Mouse (Mus musculus) hindbrain, embryonic 13.5 days (tissue): Measurements from ENCODE around the gene Gm32687. TPM values are rescaled to one million over a fixed set of nuclear protein-coding genes. Genes with fewer than 3 reads are reported as not detected.
"Not testable (repeated sequence)": the region's sequence is repeated elsewhere in the genome, so short reads cannot be mapped to it uniquely, and the experiment has no call there.

Experiments
- ATAC-seq: fragments of 200-750 bp; cut with Nextera tagmentation; 2 replicates; pipeline ENCODE4 v1.8.0; 2017; ENCODE audit warnings: moderate TSS enrichment; ENCODE audit not compliant: low FRiP score
- H3K27ac ChIP-seq: fragments of 300-500 bp; sonication (generic); 2 replicates; pipeline ENCODE4 v1.5.1; 2015; ENCODE audit warnings: inconsistent platforms, mild to moderate bottlenecking, moderate library complexity
- H3K27me3 ChIP-seq: fragments of 300-500 bp; sonication (generic); 2 replicates; pipeline ENCODE4 v1.6.1; 2015; ENCODE audit warnings: mild to moderate bottlenecking, inconsistent platforms
- H3K36me3 ChIP-seq: fragments of 300-500 bp; sonication (generic); 2 replicates; pipeline ENCODE4 v1.6.1; 2015; ENCODE audit warnings: mild to moderate bottlenecking, inconsistent platforms
- H3K4me1 ChIP-seq: fragments of 300-500 bp; sonication (generic); replicated peaks from 2 replicates; pipeline ENCODE4 v1.6.1; 2015; ENCODE audit warnings: inconsistent platforms
- H3K4me2 ChIP-seq: fragments of 300-500 bp; sonication (generic); 2 replicates; pipeline ENCODE4 v1.6.1; 2015; ENCODE audit warnings: inconsistent platforms, mild to moderate bottlenecking, moderate library complexity
- H3K4me3 ChIP-seq: fragments of 300-500 bp; sonication (generic); 2 replicates; pipeline ENCODE4 v1.5.1; 2015; ENCODE audit warnings: mild to moderate bottlenecking, inconsistent platforms
- H3K9ac ChIP-seq: fragments of 300-500 bp; sonication (generic); 2 replicates; pipeline ENCODE4 v1.6.1; 2015; ENCODE audit warnings: mild to moderate bottlenecking, inconsistent platforms
- H3K9me3 ChIP-seq: fragments of 300-500 bp; sonication (generic); 2 replicates; pipeline ENCODE4 v1.6.1; 2016; ENCODE audit warnings: inconsistent platforms
- WGBS: fragments of 180-500 bp; shearing (Covaris S2); methylation state at CpG from one replicate; pipeline ENCODE4 v1.1.7; 2015; 5-methylcytosine and 5-hydroxymethylcytosine counted together
- polyA plus RNA-seq: library from polyadenylated mRNA; unstranded; fragments of >200 nt; fragmentation: Nextera tagmentation; extraction: Ambion mirVana; gene quantifications from 2 replicates; pipeline ENCODE4 v1.2.1, GENCODE M21; 2015

Gm32687 gene
- polyA plus RNA-seq: 13.7 and 14.8 TPM in 2 replicates

- H3K27ac ChIP-seq, H3K4me1 ChIP-seq, H3K9ac ChIP-seq: not testable (repeated sequence)
Measured at GRCm38 (mm10) chr10:81863409-81864407, at the start of gene Gm32687. Gene Gm32687, plus strand, starts transcription at chr10:81863934.

GRCm38 (mm10) chr10:81846219-81846618 is 17.5 kb upstream of the Gm32687 start:
- not testable (repeated sequence) for H3K36me3 ChIP-seq, ATAC-seq, H3K9ac ChIP-seq, H3K27ac ChIP-seq, H3K4me2 ChIP-seq, H3K4me3 ChIP-seq, H3K27me3 ChIP-seq, H3K9me3 ChIP-seq, H3K4me1 ChIP-seq
- no CpG with 5 or more reads among the region's 18 CpGs for WGBS

More at GRCm38 (mm10) chr10:81863409-81864407, at the start of gene Gm32687:
- not testable (repeated sequence) for H3K36me3 ChIP-seq, H3K4me2 ChIP-seq, H3K27me3 ChIP-seq, H3K9me3 ChIP-seq, H3K4me3 ChIP-seq
- ATAC-seq: peak; percentile 100
- 18% methylated on average over 5 of the region's 49 CpGs for WGBS

- no CpG with 5 or more reads among the region's 43 CpGs for WGBS
- not testable (repeated sequence) for H3K4me1 ChIP-seq, H3K27me3 ChIP-seq, H3K4me3 ChIP-seq, H3K9ac ChIP-seq, H3K36me3 ChIP-seq, H3K27ac ChIP-seq, H3K4me2 ChIP-seq, H3K9me3 ChIP-seq
- peak; percentile 98 for ATAC-seq
Measured at GRCm38 (mm10) chr10:81929842-81930743, 66.4 kb downstream of the Gm32687 start, which contains the start of gene Zfp781. Gene Zfp781, minus strand, starts transcription at chr10:81930480.

Other genes starting within 250 kb of the Gm32687 start
- gene Sirt6, start 236.1 kb upstream of the Gm32687 start, polyA plus RNA-seq: 57.7 and 63.8 TPM in 2 replicates
- gene Ankrd24, start 235.4 kb upstream of the Gm32687 start, polyA plus RNA-seq: 11.7 and 13.5 TPM in 2 replicates
- gene Gm10778, start 214.9 kb upstream of the Gm32687 start, polyA plus RNA-seq: 6.2 and 6.4 TPM in 2 replicates
- gene Zfp433, start 159.1 kb upstream of the Gm32687 start, polyA plus RNA-seq: 17.5 and 18.3 TPM in 2 replicates
- 16.6 and 16.7 TPM in 2 replicates for gene Gm3055, start 92.8 kb upstream of the Gm32687 start, polyA plus RNA-seq
- 2.6 and 3.4 TPM in 2 replicates for gene Gm4767, start 51.7 kb upstream of the Gm32687 start, polyA plus RNA-seq
- 4.9 and 8.2 TPM in 2 replicates for gene Zfp781, start 66.5 kb downstream of the Gm32687 start, polyA plus RNA-seq
- 13.9 and 14.4 TPM in 2 replicates for gene Zfp873, start 184.2 kb downstream of the Gm32687 start, polyA plus RNA-seq
- 7.1 and 7.6 TPM in 2 replicates for gene BC024063, start 219.4 kb downstream of the Gm32687 start, polyA plus RNA-seq